Mouse (Mus musculus): ENCODE results near the gene Rtp3. TPM values are rescaled to one million over a fixed set of nuclear protein-coding genes. Genes with fewer than 3 reads are reported as not detected.

The Rtp3 gene
- polyA plus RNA-seq (2015; fragmentation: Nextera tagmentation; extraction: Ambion mirVana) = 1.1 TPM in 2 replicates

DNA sequence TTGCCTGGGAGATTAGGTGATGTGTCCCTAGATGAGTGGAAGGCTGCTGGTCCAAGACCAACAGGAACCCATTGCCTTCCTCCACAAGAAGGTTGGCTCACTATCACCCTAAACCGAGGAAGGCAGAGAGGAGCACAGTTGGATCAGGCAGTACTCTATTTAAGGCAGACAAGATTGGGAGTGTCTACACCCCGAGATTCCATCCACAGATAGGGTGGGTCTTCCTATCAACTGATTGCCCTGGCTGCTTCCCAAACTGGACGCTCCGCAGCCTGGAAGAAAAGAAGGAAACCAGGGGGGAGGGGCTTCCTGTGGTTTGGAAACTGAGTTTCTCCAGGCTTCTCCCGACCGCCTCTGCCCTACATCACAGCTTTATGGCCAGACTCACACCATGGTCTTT is at the start of gene Rtp3:
Gene Rtp3, minus strand, starts transcription at position 380 of the 400 bp plus-strand sequence.
- Histone ChIP-seq H3K36me3 (no peaks in the 10 kb centered on the region), H3K4me2 (no peak within 1 kb of the TSS; the same call in 1 of the 2 replicates), H3K4me1 (no peaks in the 10 kb centered on the region), H3K27me3 (no peaks in the 10 kb centered on the region), H3K4me3 (no peak within 1 kb of the TSS), H3K27ac (no peak within 1 kb of the TSS), H3K9me3 (no peaks in the 10 kb centered on the region), H3K9ac (no peak within 1 kb of the TSS)
- 32% methylated on average over 6 of the region's 6 CpGs for WGBS
- ATAC-seq (ENCODE audit: borderline replicate concordance, extremely low read depth, low FRiP score, low TSS enrichment) = no peak

DNA sequence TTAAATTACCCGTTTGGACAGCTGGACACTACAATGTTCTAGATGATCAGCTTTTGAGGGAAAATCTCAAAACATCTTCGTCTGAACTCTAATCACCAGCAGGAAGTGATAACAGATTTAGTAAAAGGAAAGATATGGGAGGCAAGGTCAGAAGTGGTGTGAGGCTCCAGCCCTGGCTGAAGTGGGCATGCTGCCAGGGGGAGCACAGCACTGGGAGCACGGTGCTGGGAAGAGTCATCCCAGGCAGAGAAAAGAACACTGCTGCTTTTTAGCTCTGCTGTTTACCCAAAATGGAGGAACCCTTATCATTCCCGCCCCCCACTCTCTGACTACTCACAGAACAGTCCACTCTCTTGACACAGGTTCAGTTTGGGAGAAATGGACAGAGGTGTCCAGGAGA is 49.6 kb upstream of the Rtp3 start:
- 49% methylated on average over 4 of the region's 4 CpGs for WGBS
- Histone ChIP-seq H3K4me2 (no peak overlapping the region), H3K36me3 (no peaks in the 10 kb centered on the region), H3K4me3 (no peak overlapping the region), H3K4me1 (no peaks in the 10 kb centered on the region), H3K27me3 (no peaks in the 10 kb centered on the region), H3K9ac (no peak overlapping the region), H3K27ac (no peak overlapping the region), H3K9me3 (no peaks in the 10 kb centered on the region)
- no peak for ATAC-seq (ENCODE audit: borderline replicate concordance, extremely low read depth, low FRiP score, low TSS enrichment)

GRCm38 (mm10) chr9:111033717-111034116 is 43.3 kb upstream of the Rtp3 start:
- no peak overlapping the region for H3K27ac ChIP-seq
- H3K4me2 ChIP-seq = no peak overlapping the region
- H3K4me1 ChIP-seq = no peaks in the 10 kb centered on the region
- no peaks in the 10 kb centered on the region for H3K27me3 ChIP-seq
- H3K9me3 ChIP-seq = no peaks in the 10 kb centered on the region
- 75% methylated on average over 4 of the region's 4 CpGs for WGBS
- ATAC-seq (ENCODE audit: borderline replicate concordance, extremely low read depth, low FRiP score, low TSS enrichment) = no peak
- no peak overlapping the region for H3K4me3 ChIP-seq
- H3K9ac ChIP-seq = no peak overlapping the region
- no peaks in the 10 kb centered on the region for H3K36me3 ChIP-seq

DNA sequence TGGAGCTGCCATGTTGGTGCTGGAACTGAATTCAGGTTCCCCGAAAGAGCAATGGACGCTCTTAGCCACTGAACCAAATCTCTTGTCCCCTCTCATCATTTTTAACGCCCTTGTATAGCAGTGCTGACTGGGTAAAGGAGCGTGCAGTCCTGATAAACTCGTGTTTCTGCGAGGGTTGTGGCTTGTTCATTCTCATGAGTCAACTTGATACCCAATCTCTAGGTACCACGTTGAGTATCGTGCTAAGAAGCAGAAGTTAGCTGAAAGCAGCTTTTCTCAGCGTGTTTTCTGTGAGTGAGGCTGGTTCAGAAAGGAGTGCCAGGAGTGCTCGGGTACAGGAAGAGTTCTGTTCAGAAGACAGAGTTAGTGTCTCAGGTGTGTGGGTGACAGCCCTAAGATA is 36.4 kb upstream of the Rtp3 start:
- Histone ChIP-seq H3K4me1 (no peaks in the 10 kb centered on the region), H3K27ac (no peak overlapping the region)
- 87% methylated on average over 10 of the region's 10 CpGs for WGBS

GRCm38 (mm10) chr9:111019022-111019421 is 28.6 kb upstream of the Rtp3 start, which contains the start of gene Ltf:
TSS of gene Ltf (plus strand) at chr9:111019271.
- Histone ChIP-seq H3K36me3 (no peaks in the 10 kb centered on the region), H3K27ac (no peak within 1 kb of the TSS), H3K4me3 (no peak within 1 kb of the TSS), H3K4me2 (no peak within 1 kb of the TSS), H3K9me3 (no peaks in the 10 kb centered on the region), H3K4me1 (no peaks in the 10 kb centered on the region), H3K27me3 (no peaks in the 10 kb centered on the region), H3K9ac (no peak within 1 kb of the TSS)
- ATAC-seq (ENCODE audit: borderline replicate concordance, extremely low read depth, low FRiP score, low TSS enrichment) = no peak
- WGBS = 71% methylated on average over 5 of the region's 5 CpGs

More for the DNA sequence above, 36.4 kb upstream of the Rtp3 start:
- H3K4me2 ChIP-seq = no peak overlapping the region
- H3K36me3 ChIP-seq = no peaks in the 10 kb centered on the region
- H3K9me3 ChIP-seq = no peaks in the 10 kb centered on the region
- no peak overlapping the region for H3K4me3 ChIP-seq
- H3K9ac ChIP-seq = no peak overlapping the region
- ATAC-seq (ENCODE audit: borderline replicate concordance, extremely low read depth, low FRiP score, low TSS enrichment) = no peak
- no peaks in the 10 kb centered on the region for H3K27me3 ChIP-seq

DNA sequence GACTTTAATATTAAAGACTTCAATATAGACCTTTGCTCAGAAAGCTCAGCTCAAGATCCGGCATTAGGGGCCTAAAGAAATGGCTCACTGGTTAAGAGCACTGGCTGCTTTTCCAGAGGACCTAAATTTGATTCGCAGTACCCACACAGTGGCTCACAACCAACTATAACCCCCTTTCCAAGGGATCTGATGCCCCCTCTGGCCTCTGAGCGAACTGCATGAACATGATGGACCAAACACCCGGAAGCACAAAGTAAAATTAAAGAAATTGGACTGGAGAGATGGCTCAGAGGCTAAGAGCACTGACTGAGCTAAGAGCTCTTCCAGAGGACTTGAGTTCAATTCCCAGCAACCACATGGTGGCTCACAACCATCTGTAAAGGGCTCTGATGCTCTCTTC is 25.3 kb upstream of the Rtp3 start:
- no peaks in the 10 kb centered on the region for H3K27me3 ChIP-seq
- H3K27ac ChIP-seq = no peak overlapping the region
- no peak overlapping the region for H3K9ac ChIP-seq
- no peaks in the 10 kb centered on the region for H3K4me1 ChIP-seq
- no peak overlapping the region for H3K4me3 ChIP-seq
- WGBS = 74% methylated on average over 4 of the region's 4 CpGs
- no peak overlapping the region for H3K4me2 ChIP-seq
- no peaks in the 10 kb centered on the region for H3K36me3 ChIP-seq
- no peak for ATAC-seq (ENCODE audit: borderline replicate concordance, extremely low read depth, low FRiP score, low TSS enrichment)
- no peaks in the 10 kb centered on the region for H3K9me3 ChIP-seq

DNA sequence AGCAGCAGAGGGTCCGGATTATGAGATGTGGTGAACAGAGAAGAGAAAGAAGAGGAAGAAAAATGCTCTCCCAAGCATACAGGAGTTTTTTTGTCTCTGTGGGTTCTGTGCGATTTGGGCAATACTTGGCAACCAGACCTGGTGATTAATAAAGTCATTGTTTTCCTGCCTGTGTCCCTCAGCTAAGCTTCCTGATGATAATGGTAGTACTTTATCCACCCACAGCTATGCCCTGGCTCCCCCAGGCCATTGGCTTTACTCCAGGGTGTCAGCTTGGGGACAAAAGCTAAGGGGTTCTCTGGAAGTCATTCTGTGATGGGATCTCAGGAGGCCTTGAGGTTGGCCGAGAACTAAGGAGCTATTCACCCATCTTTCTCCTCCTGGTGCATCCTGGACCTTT is 21.7 kb upstream of the Rtp3 start:
- ATAC-seq (ENCODE audit: borderline replicate concordance, extremely low read depth, low FRiP score, low TSS enrichment) = no peak
- H3K27me3 ChIP-seq = no peaks in the 10 kb centered on the region
- 78% methylated on average over 3 of the region's 3 CpGs for WGBS
- no peak overlapping the region for H3K27ac ChIP-seq
- H3K9ac ChIP-seq = no peak overlapping the region
- no peaks in the 10 kb centered on the region for H3K36me3 ChIP-seq
- H3K4me1 ChIP-seq = no peaks in the 10 kb centered on the region
- H3K9me3 ChIP-seq = no peaks in the 10 kb centered on the region
- no peak overlapping the region for H3K4me2 ChIP-seq
- H3K4me3 ChIP-seq = no peak overlapping the region

DNA sequence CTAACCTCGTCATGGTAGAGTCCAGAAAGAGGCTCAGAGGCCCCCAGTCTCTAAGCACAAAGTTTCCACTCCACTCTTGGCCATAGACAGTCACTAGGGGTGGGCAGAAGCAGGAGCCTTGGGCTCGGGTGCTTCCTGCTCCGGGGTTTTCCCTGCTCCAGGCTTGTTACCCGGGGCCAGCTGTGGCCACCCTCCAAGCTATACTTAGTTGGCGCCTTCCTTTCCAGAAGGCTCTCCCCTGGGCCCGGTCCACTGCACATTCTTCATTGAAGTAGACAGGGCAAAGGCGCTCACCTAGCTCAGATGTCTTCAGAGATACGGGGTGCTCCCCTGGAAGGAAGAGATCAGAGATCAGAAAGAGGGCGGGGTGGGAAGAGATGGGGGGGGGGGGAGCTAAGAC is 21.2 kb upstream of the Rtp3 start:
- H3K27ac ChIP-seq = no peak overlapping the region
- WGBS = 73% methylated on average over 9 of the region's 9 CpGs

DNA sequence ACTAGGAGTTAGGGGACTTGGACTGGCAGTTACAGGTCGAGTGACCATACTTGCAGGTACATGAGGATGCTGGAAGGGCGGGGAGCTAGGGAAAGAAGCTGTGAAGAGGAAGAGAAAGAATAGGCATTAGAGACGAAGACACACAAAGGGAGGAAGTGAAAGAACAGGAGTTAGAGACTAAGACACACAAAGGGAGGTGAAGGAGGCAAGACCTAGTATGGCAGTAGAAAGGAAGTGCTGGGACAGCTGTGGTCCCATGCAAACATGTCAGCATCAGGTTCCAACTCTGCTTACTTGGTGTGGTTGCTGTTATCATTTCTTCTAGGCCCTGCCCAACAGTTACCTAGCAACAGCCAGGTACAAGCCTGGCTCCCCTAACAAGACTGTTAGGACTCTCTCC is 19.4 kb upstream of the Rtp3 start:
- no peak overlapping the region for H3K4me2 ChIP-seq
- no peak overlapping the region for H3K27ac ChIP-seq
- no peak for ATAC-seq (ENCODE audit: borderline replicate concordance, extremely low read depth, low FRiP score, low TSS enrichment)
- no peak overlapping the region for H3K4me3 ChIP-seq
- H3K9me3 ChIP-seq = no peaks in the 10 kb centered on the region
- no peak overlapping the region for H3K9ac ChIP-seq
- 50% methylated on average over 3 of the region's 3 CpGs for WGBS
- no peaks in the 10 kb centered on the region for H3K27me3 ChIP-seq
- H3K4me1 ChIP-seq = no peaks in the 10 kb centered on the region
- H3K36me3 ChIP-seq = no peaks in the 10 kb centered on the region

More for the DNA sequence above, 21.2 kb upstream of the Rtp3 start:
- H3K4me2 ChIP-seq = no peak overlapping the region
- no peak overlapping the region for H3K4me3 ChIP-seq
- H3K9ac ChIP-seq = no peak overlapping the region
- ATAC-seq (ENCODE audit: borderline replicate concordance, extremely low read depth, low FRiP score, low TSS enrichment) = no peak
- H3K27me3 ChIP-seq = no peaks in the 10 kb centered on the region
- no peaks in the 10 kb centered on the region for H3K36me3 ChIP-seq
- H3K9me3 ChIP-seq = no peaks in the 10 kb centered on the region
- H3K4me1 ChIP-seq = no peaks in the 10 kb centered on the region

- H3K4me3 ChIP-seq = no peak overlapping the region
- H3K4me1 ChIP-seq = no peaks in the 10 kb centered on the region
- no peak overlapping the region for H3K9ac ChIP-seq
- ATAC-seq (ENCODE audit: borderline replicate concordance, extremely low read depth, low FRiP score, low TSS enrichment) = no peak
- no peaks in the 10 kb centered on the region for H3K36me3 ChIP-seq
- H3K9me3 ChIP-seq = no peaks in the 10 kb centered on the region
- no peak overlapping the region for H3K4me2 ChIP-seq
- H3K27ac ChIP-seq = no peak overlapping the region
- H3K27me3 ChIP-seq = no peaks in the 10 kb centered on the region
- WGBS = 84% methylated on average over 2 of the region's 2 CpGs
These were observed 16.2 kb upstream of the Rtp3 start for GRCm38 (mm10) chr9:111006544-111006943.

GRCm38 (mm10) chr9:111003279-111003678 is 12.9 kb upstream of the Rtp3 start:
- ATAC-seq (ENCODE audit: borderline replicate concordance, extremely low read depth, low FRiP score, low TSS enrichment) = no peak
- Histone ChIP-seq H3K27ac (no peak overlapping the region), H3K9ac (no peak overlapping the region), H3K4me3 (no peak overlapping the region), H3K27me3 (no peaks in the 10 kb centered on the region), H3K4me2 (no peak overlapping the region), H3K4me1 (peaks cover 6% of the 10 kb centered on the region; the same call in 1 of the 2 replicates), H3K36me3 (no peaks in the 10 kb centered on the region), H3K9me3 (no peaks in the 10 kb centered on the region)
- WGBS = 83% methylated on average over 9 of the region's 9 CpGs

DNA sequence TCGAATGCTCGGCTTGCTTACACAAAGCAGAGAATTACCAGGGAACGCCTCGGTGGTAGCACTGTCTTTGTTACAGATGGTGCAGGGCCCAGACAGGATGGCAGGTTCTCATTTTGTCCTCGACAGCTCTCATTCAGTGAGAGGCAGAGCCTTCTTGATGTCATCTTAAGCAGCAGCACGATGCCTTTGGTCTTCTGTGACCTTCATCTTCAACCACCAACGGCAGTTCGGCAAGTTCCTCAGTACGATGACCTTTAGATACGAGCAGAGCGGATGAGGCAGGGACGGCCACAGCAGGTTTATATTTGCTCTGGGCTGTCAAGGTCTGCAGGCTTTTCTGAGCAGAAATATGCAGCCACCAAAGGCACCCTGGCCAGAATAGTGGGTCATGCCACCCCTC is 11.2 kb upstream of the Rtp3 start:
- H3K4me1 ChIP-seq = peaks cover 6% of the 10 kb centered on the region; the same call in 1 of the 2 replicates
- no peak overlapping the region for H3K9ac ChIP-seq
- no peak overlapping the region for H3K4me3 ChIP-seq
- no peaks in the 10 kb centered on the region for H3K9me3 ChIP-seq
- H3K36me3 ChIP-seq = no peaks in the 10 kb centered on the region
- ATAC-seq (ENCODE audit: borderline replicate concordance, extremely low read depth, low FRiP score, low TSS enrichment) = no peak
- no peaks in the 10 kb centered on the region for H3K27me3 ChIP-seq
- no peak overlapping the region for H3K4me2 ChIP-seq
- no peak overlapping the region for H3K27ac ChIP-seq
- 69% methylated on average over 12 of the region's 12 CpGs for WGBS

- Histone ChIP-seq H3K27ac (no peak overlapping the region), H3K4me2 (no peak overlapping the region), H3K4me1 (peaks cover 6% of the 10 kb centered on the region; the same call in 1 of the 2 replicates), H3K27me3 (no peaks in the 10 kb centered on the region), H3K9ac (no peak overlapping the region), H3K9me3 (no peaks in the 10 kb centered on the region), H3K36me3 (no peaks in the 10 kb centered on the region), H3K4me3 (no peak overlapping the region)
- WGBS = 62% methylated on average over 10 of the region's 10 CpGs
- no peak for ATAC-seq (ENCODE audit: borderline replicate concordance, extremely low read depth, low FRiP score, low TSS enrichment)
These were observed 9.5 kb upstream of the Rtp3 start for GRCm38 (mm10) chr9:110999856-111000255.

All from lung, embryonic 15.5 days (tissue).